In the genomic region with DNA sequence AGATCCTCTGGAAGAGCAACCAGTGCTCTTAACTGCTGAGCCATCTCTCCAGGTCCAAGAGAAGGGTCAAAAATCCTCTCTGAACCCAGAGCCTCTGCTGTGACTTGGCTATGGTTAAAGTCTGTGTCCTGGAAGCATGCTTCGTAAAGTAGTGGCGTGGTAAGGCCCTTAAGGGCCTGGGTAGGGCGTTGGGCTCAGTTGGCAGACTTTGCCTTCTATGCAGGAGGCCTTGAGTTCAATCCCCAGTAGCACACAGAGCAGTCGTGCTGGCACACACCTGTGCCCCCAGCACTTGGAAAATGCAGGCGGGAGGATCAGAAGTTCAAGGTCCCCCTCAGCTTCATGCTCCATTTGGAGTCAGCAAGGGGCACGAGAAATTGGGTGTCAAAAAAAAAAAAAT, we compare ENCODE assay signal across 11 mouse cellular contexts. TPM values are rescaled to one million over a fixed set of nuclear protein-coding genes. Genes with fewer than 3 reads are reported as not detected.
DNase-seq lines count a peak whose midpoint lies in the region; ATAC-seq and TF ChIP-seq lines count a peak whose summit lies in the region.
"Had no signal": no experiment of that assay in that cellular context is flagged by ENCODE, and none has a peak within 500 bp of the region (broad histone marks: within the 10 kb centered on the region; RNA-seq: fewer than 3 reads in every experiment).

No protein-coding gene starts in this region.

- H3K36me3 ChIP-seq in heart, postnatal 0 days (replicated peaks; ENCODE audit: control insufficient read depth, insufficient read depth, low read length) = no peaks in the 10 kb centered on the region
- no peaks in the 10 kb centered on the region for H3K36me3 ChIP-seq in liver, postnatal 0 days (replicated peaks; ENCODE audit: insufficient read depth, low read length)
- H3K36me3 ChIP-seq in liver, embryonic 11.5 days (ENCODE audit: control insufficient read depth, insufficient read depth, low read length) = no peaks in the 10 kb centered on the region
- no peaks in the 10 kb centered on the region for H3K36me3 ChIP-seq in E14TG2a.4 (ENCODE audit: insufficient read depth, low read length)
- no peaks in the 10 kb centered on the region for H3K36me3 ChIP-seq in hindbrain, postnatal 0 days (ENCODE audit: insufficient read depth, low read length)

- no peak for TF ChIP-seq EP300 in heart, postnatal 0 days (IDR thresholded peaks at IDR 0.05; ENCODE audit: low read depth)
- no peak for TF ChIP-seq EP300 in liver, postnatal 0 days (IDR thresholded peaks at IDR 0.05; ENCODE audit: low read depth)

- no peak overlapping the region for H3K9ac ChIP-seq in heart, postnatal 0 days (replicated peaks; ENCODE audit: low read depth, low read length)
- no peak overlapping the region for H3K9ac ChIP-seq in liver, postnatal 0 days (replicated peaks)
- no peak overlapping the region for H3K9ac ChIP-seq in liver, embryonic 11.5 days (ENCODE audit: low read depth, low read length)
- no peak overlapping the region for H3K9ac ChIP-seq in hindbrain, postnatal 0 days (replicated peaks; ENCODE audit: low read length)

- no peak for DNase-seq in heart, postnatal 0 days (ENCODE audit: low spot score)
- no peak for DNase-seq in heart, adult 8-10 months (ENCODE audit: low spot score)
- DNase-seq in liver, postnatal 0 days = no peak
- DNase-seq in liver, embryonic 11.5 days (ENCODE audit: low spot score) = no peak
- DNase-seq in hindbrain, postnatal 0 days (ENCODE audit: low spot score) = no peak
- DNase-seq in cerebellum, adult 9-11 months = no peak
- DNase-seq in cerebellum, adult 2 months = no peak
- DNase-seq: cerebellum, adult 18-20 months had no signal

- no peaks in the 10 kb centered on the region for H3K9me3 ChIP-seq in heart, postnatal 0 days (replicated peaks; ENCODE audit: control insufficient read depth, low read length)
- no peaks in the 10 kb centered on the region for H3K9me3 ChIP-seq in liver, postnatal 0 days (ENCODE audit: low read length)
- no peaks in the 10 kb centered on the region for H3K9me3 ChIP-seq in liver, embryonic 11.5 days (ENCODE audit: control insufficient read depth, low read length)
- H3K9me3 ChIP-seq in E14TG2a.4 (ENCODE audit: low read length) = no peaks in the 10 kb centered on the region
- H3K9me3 ChIP-seq in hindbrain, postnatal 0 days (ENCODE audit: low read length) = no peaks in the 10 kb centered on the region

- H3K4me3 ChIP-seq in heart, postnatal 0 days (ENCODE audit: low read depth, low read length) = no peak overlapping the region
- H3K4me3 ChIP-seq in liver, postnatal 0 days (ENCODE audit: low read depth, low read length) = no peak overlapping the region
- H3K4me3 ChIP-seq in liver, embryonic 11.5 days (ENCODE audit: low read depth, low read length) = no peak overlapping the region
- 0 out of 2 replicates have a peak overlapping the region, but pooled peaks have one; percentile 24 for H3K4me3 ChIP-seq in E14TG2a.4 (replicated peaks; ENCODE audit: low read length)
- no peak overlapping the region for H3K4me3 ChIP-seq in hindbrain, postnatal 0 days (ENCODE audit: low read length)
- no peak overlapping the region for H3K4me3 ChIP-seq in cerebellum, adult 2 months (replicated peaks; ENCODE audit: insufficient read depth, low read depth, low read length)
- H3K4me3 ChIP-seq: myocyte had no signal

- TF ChIP-seq CTCF in heart, postnatal 0 days (IDR thresholded peaks at IDR 0.05; ENCODE audit: low read depth) = no peak
- TF ChIP-seq CTCF in liver, postnatal 0 days (IDR thresholded peaks at IDR 0.05; ENCODE audit: low read depth) = no peak
- TF ChIP-seq CTCF in E14TG2a.4 (conservative IDR thresholded peaks at IDR 0.05; ENCODE audit: low read length) = no peak
- TF ChIP-seq CTCF in hindbrain, postnatal 0 days (IDR thresholded peaks at IDR 0.05; ENCODE audit: low read depth) = no peak
- TF ChIP-seq CTCF in cerebellum, adult 2 months (IDR thresholded peaks at IDR 0.05; ENCODE audit: borderline replicate concordance, insufficient read depth, low read depth, low read length) = no peak

- H3K27me3 ChIP-seq in heart, postnatal 0 days (ENCODE audit: control insufficient read depth, insufficient read depth, low read length) = no peaks in the 10 kb centered on the region
- H3K27me3 ChIP-seq in liver, postnatal 0 days (ENCODE audit: insufficient read depth, low read length) = no peaks in the 10 kb centered on the region
- H3K27me3 ChIP-seq in liver, embryonic 11.5 days (replicated peaks; ENCODE audit: control insufficient read depth, insufficient read depth, low read length) = peaks cover 10% of the 10 kb centered on the region
- peaks cover 80% of the 10 kb centered on the region for H3K27me3 ChIP-seq in E14TG2a.4 (ENCODE audit: insufficient read depth, low read length)
- no peaks in the 10 kb centered on the region for H3K27me3 ChIP-seq in hindbrain, postnatal 0 days (ENCODE audit: insufficient read depth, low read length)
- no peaks in the 10 kb centered on the region for H3K27me3 ChIP-seq in cerebellum, adult 2 months (ENCODE audit: control insufficient read depth, insufficient read depth, low read length)

- WGBS in heart, postnatal 0 days = 86% methylated on average over 6 of the region's 6 CpGs
- 69% methylated on average over 6 of the region's 6 CpGs for WGBS in liver, postnatal 0 days (ENCODE audit: insufficient replicate concordance)
- 81% methylated on average over 6 of the region's 6 CpGs for WGBS in liver, embryonic 11.5 days
- 67% methylated on average over 6 of the region's 6 CpGs for WGBS in hindbrain, postnatal 0 days
- WGBS in cerebellum, adult 2 months = 84% methylated on average over 6 of the region's 6 CpGs

- no peak overlapping the region for H3K4me2 ChIP-seq in heart, postnatal 0 days (ENCODE audit: low read depth, low read length)
- H3K4me2 ChIP-seq in liver, postnatal 0 days (ENCODE audit: low read depth, low read length) = no peak overlapping the region
- H3K4me2 ChIP-seq in liver, embryonic 11.5 days = no peak overlapping the region
- H3K4me2 ChIP-seq in hindbrain, postnatal 0 days (ENCODE audit: low read depth, low read length) = no peak overlapping the region

- H3K27ac ChIP-seq in heart, postnatal 0 days (ENCODE audit: low read depth) = peak overlapping the region; percentile 89
- peak overlapping the region; percentile 91 for H3K27ac ChIP-seq in liver, postnatal 0 days (ENCODE audit: low read depth)
- no peak overlapping the region for H3K27ac ChIP-seq in liver, embryonic 11.5 days (ENCODE audit: low read depth, low read length)
- H3K27ac ChIP-seq in hindbrain, postnatal 0 days = peak overlapping the region; percentile 42; the same call in 1 of the 2 replicates
- H3K27ac ChIP-seq in cerebellum, adult 2 months (ENCODE audit: insufficient read depth, low read length) = no peak overlapping the region

- peaks cover 65% of the 10 kb centered on the region for H3K4me1 ChIP-seq in heart, postnatal 0 days (ENCODE audit: control insufficient read depth, insufficient read depth)
- peaks cover 58% of the 10 kb centered on the region for H3K4me1 ChIP-seq in liver, postnatal 0 days (ENCODE audit: insufficient read depth)
- H3K4me1 ChIP-seq in liver, embryonic 11.5 days (replicated peaks; ENCODE audit: control insufficient read depth, insufficient read depth, low read length) = peaks cover 37% of the 10 kb centered on the region
- peaks cover 83% of the 10 kb centered on the region for H3K4me1 ChIP-seq in E14TG2a.4 (replicated peaks; ENCODE audit: low read depth, low read length)
- H3K4me1 ChIP-seq in hindbrain, postnatal 0 days (ENCODE audit: insufficient read depth, low read length) = peaks cover 15% of the 10 kb centered on the region
- peaks cover 23% of the 10 kb centered on the region for H3K4me1 ChIP-seq in cerebellum, adult 2 months (ENCODE audit: control insufficient read depth, insufficient read depth, low read length)

- no peak for TF ChIP-seq POLR2A in cerebellum, adult 2 months (IDR thresholded peaks at IDR 0.05; ENCODE audit: borderline replicate concordance, insufficient read depth, low read length)

- no peak for ATAC-seq in heart, postnatal 0 days (ENCODE audit: insufficient read depth, low read depth)
- no peak for ATAC-seq in liver, postnatal 0 days
- ATAC-seq in liver, embryonic 11.5 days (replicated peaks; ENCODE audit: low FRiP score) = no peak
- ATAC-seq in hindbrain, postnatal 0 days = no peak
- ATAC-seq: inflammation-experienced regulatory T-cells, adult 6 months had no signal

RNA-seq across cellular contexts. Expression of a gene that starts 21.4 kb away (rescaled TPM):
- total RNA-seq in heart, postnatal 0 days (2014; rRNA removed; ENCODE audit: low replicate concordance) = 30.3 and 35.6 TPM in 2 replicates
- polyA plus RNA-seq in heart, postnatal 0 days (2015; fragmentation: Nextera tagmentation; extraction: Ambion mirVana) = 17.0 and 17.4 TPM in 2 replicates
- total RNA-seq in heart, adult 8-10 months (2022) = 10 to 100 TPM; 22.1 to 74.4 (median 55.6) TPM
- polyA plus RNA-seq in liver, postnatal 0 days (2015; fragmentation: Nextera tagmentation; extraction: Ambion mirVana) = 3.6 and 5.2 TPM in 2 replicates
- polyA plus RNA-seq in liver, embryonic 11.5 days (2014; fragmentation: Nextera tagmentation; extraction: Ambion mirVana) = 2.7 and 4.3 TPM in 2 replicates
- 55.9 and 76.6 TPM in 2 replicates for total RNA-seq in hindbrain, postnatal 0 days (2014; rRNA removed)
- 55.2 and 56.9 TPM in 2 replicates for polyA plus RNA-seq in hindbrain, postnatal 0 days (2015; fragmentation: Nextera tagmentation; extraction: Ambion mirVana)
- 48.3 and 53.9 TPM in 2 replicates for polyA plus RNA-seq in cerebellum, adult 2 months (2012; rRNA removed)

RNA-seq across cellular contexts. Expression of a gene that starts 29.6 kb away (rescaled TPM):
- total RNA-seq in heart, postnatal 0 days (2014; rRNA removed; ENCODE audit: low replicate concordance) = 14.0 and 15.7 TPM in 2 replicates
- polyA plus RNA-seq in heart, postnatal 0 days (2015; fragmentation: Nextera tagmentation; extraction: Ambion mirVana) = 34.6 and 35.8 TPM in 2 replicates
- total RNA-seq in heart, adult 8-10 months (2022) = 10 to 100 TPM; 22.3 to 26.7 (median 24.4) TPM
- polyA plus RNA-seq in liver, postnatal 0 days (2015; fragmentation: Nextera tagmentation; extraction: Ambion mirVana) = 14.1 and 14.7 TPM in 2 replicates
- polyA plus RNA-seq in liver, embryonic 11.5 days (2014; fragmentation: Nextera tagmentation; extraction: Ambion mirVana) = 37.2 and 37.4 TPM in 2 replicates
- 10.6 and 11.5 TPM in 2 replicates for total RNA-seq in hindbrain, postnatal 0 days (2014; rRNA removed)
- 41.8 and 42.9 TPM in 2 replicates for polyA plus RNA-seq in hindbrain, postnatal 0 days (2015; fragmentation: Nextera tagmentation; extraction: Ambion mirVana)
- polyA plus RNA-seq in cerebellum, adult 2 months (2012; rRNA removed) = 25.4 and 28.8 TPM in 2 replicates

RNA-seq across cellular contexts. Expression of a gene that starts 29.9 kb away (rescaled TPM):
- 29.7 and 85.4 TPM in 2 replicates for total RNA-seq in heart, postnatal 0 days (2014; rRNA removed; ENCODE audit: low replicate concordance)
- 104 and 108 TPM in 2 replicates for polyA plus RNA-seq in heart, postnatal 0 days (2015; fragmentation: Nextera tagmentation; extraction: Ambion mirVana)
- 10 to 100 TPM; 59.0 to 88.1 (median 74.3) TPM for total RNA-seq in heart, adult 8-10 months (2022)
- polyA plus RNA-seq in liver, postnatal 0 days (2015; fragmentation: Nextera tagmentation; extraction: Ambion mirVana) = 37.3 and 37.7 TPM in 2 replicates
- 77.4 and 80.0 TPM in 2 replicates for polyA plus RNA-seq in liver, embryonic 11.5 days (2014; fragmentation: Nextera tagmentation; extraction: Ambion mirVana)
- total RNA-seq in hindbrain, postnatal 0 days (2014; rRNA removed) = 62.6 and 70.1 TPM in 2 replicates
- 132 and 133 TPM in 2 replicates for polyA plus RNA-seq in hindbrain, postnatal 0 days (2015; fragmentation: Nextera tagmentation; extraction: Ambion mirVana)
- polyA plus RNA-seq in cerebellum, adult 2 months (2012; rRNA removed) = 93.2 and 95.5 TPM in 2 replicates

Comparison
In these comparisons a context has a peak if more than half of its experiments do, and no peak if none do; other contexts are left out.
1. H3K27ac ChIP-seq: peak in heart, postnatal 0 days (single experiment), liver, postnatal 0 days (single experiment) and hindbrain, postnatal 0 days (single experiment); none in liver, embryonic 11.5 days (single experiment) and cerebellum, adult 2 months (single experiment).